Comparison of ENCODE assay signal across 44 mouse cellular contexts in genomic region chr17:28990060-28990459, GRCm38 (mm10). TPM values are rescaled to one million over a fixed set of nuclear protein-coding genes. Genes with fewer than 3 reads are reported as not detected.
"Had no signal": no experiment of that assay in that cellular context is flagged by ENCODE, and none has a peak within 500 bp of the region (broad histone marks: within the 10 kb centered on the region; RNA-seq: fewer than 3 reads in every experiment).

No protein-coding gene starts in this region.

- H3K4me1 ChIP-seq: heart, embryonic 10.5 days; hindbrain, embryonic 10.5 days; hindbrain, embryonic 12.5 days; hindbrain, embryonic 15.5 days; intestine, embryonic 15.5 days; kidney, embryonic 15.5 days had no signal

- H3K4me3 ChIP-seq: heart, embryonic 10.5 days; heart, embryonic 12.5 days; heart, embryonic 15.5 days; hindbrain, embryonic 10.5 days; hindbrain, embryonic 12.5 days; hindbrain, embryonic 13.5 days; hindbrain, embryonic 15.5 days; intestine, embryonic 15.5 days; kidney, embryonic 15.5 days; layer of hippocampus, adult 2 months; left cerebral cortex, adult 2 months had no signal

- H3K27me3 ChIP-seq: heart, embryonic 12.5 days; heart, embryonic 15.5 days; hindbrain, embryonic 12.5 days; hindbrain, embryonic 13.5 days; hindbrain, embryonic 15.5 days; intestine, embryonic 15.5 days; kidney, embryonic 15.5 days had no signal

- DNase-seq: heart, postnatal 10 days; heart, postnatal 14 days; heart, postnatal 4 days; kidney, adult 11 months; kidney, adult 18-20 months; kidney, adult 2 months; kidney, adult 8-10 months; kidney, adult 9 months; kidney, postnatal 10 days; kidney, postnatal 14 days; kidney, postnatal 25 days; kidney, postnatal 36 days; kidney, postnatal 4 days; layer of hippocampus, adult 9-11 months; layer of hippocampus, postnatal 36 days had no signal

- H3K27ac ChIP-seq: heart, embryonic 10.5 days; heart, embryonic 15.5 days; hindbrain, embryonic 10.5 days; hindbrain, embryonic 12.5 days; hindbrain, embryonic 13.5 days; hindbrain, embryonic 14.5 days; hindbrain, embryonic 15.5 days; hindbrain, postnatal 0 days; intestine, embryonic 15.5 days; kidney, embryonic 15.5 days; kidney, postnatal 0 days; layer of hippocampus, adult 2 months; left cerebral cortex, adult 2 months had no signal

- H3K9ac ChIP-seq: heart, embryonic 12.5 days; heart, embryonic 15.5 days; hindbrain, embryonic 12.5 days; hindbrain, embryonic 13.5 days; hindbrain, embryonic 14.5 days; hindbrain, embryonic 15.5 days; intestine, embryonic 15.5 days; kidney, embryonic 15.5 days had no signal

- H3K9me3 ChIP-seq: heart, embryonic 10.5 days; heart, embryonic 12.5 days; heart, embryonic 15.5 days; hindbrain, embryonic 10.5 days; hindbrain, embryonic 12.5 days; hindbrain, embryonic 13.5 days; hindbrain, embryonic 15.5 days; intestine, embryonic 15.5 days; kidney, embryonic 15.5 days had no signal

- H3K4me2 ChIP-seq: heart, embryonic 11.5 days; heart, embryonic 12.5 days; heart, embryonic 15.5 days; hindbrain, embryonic 12.5 days; hindbrain, embryonic 13.5 days; hindbrain, embryonic 14.5 days; hindbrain, embryonic 15.5 days; intestine, embryonic 15.5 days; kidney, embryonic 15.5 days had no signal

- ATAC-seq: hindbrain, embryonic 16.5 days; hindbrain, postnatal 0 days; inflammation-experienced regulatory T-cells, adult 6 months; intestine, embryonic 15.5 days; intestine, embryonic 16.5 days; intestine, postnatal 0 days had no signal

RNA-seq across cellular contexts. Expression of gene Pxt1, which starts 46.4 kb away (rescaled TPM):
- total RNA-seq: heart, postnatal 10 days; heart, postnatal 4 days; hematopoietic stem cell, adult 5-6 weeks; hindbrain, postnatal 0 days; layer of hippocampus, adult 18-20 months; layer of hippocampus, adult 2 months; layer of hippocampus, adult 8-10 months; layer of hippocampus, postnatal 10 days; layer of hippocampus, postnatal 14 days; layer of hippocampus, postnatal 25 days; layer of hippocampus, postnatal 36 days; left cerebral cortex, adult 18-20 months; left cerebral cortex, adult 2 months had no signal
- polyA plus RNA-seq: heart, embryonic 11.5 days; heart, embryonic 12.5 days; heart, embryonic 14.5 days; heart, embryonic 15.5 days; heart, postnatal 0 days; hindbrain, embryonic 12.5 days; hindbrain, embryonic 13.5 days; hindbrain, embryonic 14.5 days; hindbrain, embryonic 15.5 days; hindbrain, embryonic 16.5 days; hindbrain, postnatal 0 days; inflammation-experienced regulatory T-cells, adult 6 months; intestine, embryonic 14.5 days; intestine, embryonic 15.5 days; intestine, embryonic 16.5 days; intestine, postnatal 0 days; kidney, postnatal 0 days had no signal
